Mouse (Mus musculus) limb, embryonic 10.5 days (tissue): ENCODE data around the gene Nacc1. TPM values are rescaled to one million over a fixed set of nuclear protein-coding genes. Genes with fewer than 3 reads are reported as not detected.
A peak's percentile ranks its signal among the peaks of the same experiment; 100 is the strongest.
"Not testable (repeated sequence)": the region's sequence is repeated elsewhere in the genome, so short reads cannot be mapped to it uniquely, and the experiment has no call there.

Experiments
- DNase-seq: peaks from one replicate; pipeline ENCODE4 v3.0.0-alpha.2; 2017; ENCODE audit warnings: low spot score
- H3K27ac ChIP-seq: fragments of 300-500 bp; sonication (generic); 2 replicates; pipeline ENCODE4 v1.5.1; 2016; ENCODE audit warnings: mild to moderate bottlenecking
- H3K27me3 ChIP-seq: fragments of 300-500 bp; sonication (generic); 2 replicates; pipeline ENCODE4 v1.6.1; 2016; ENCODE audit warnings: low read depth, mild to moderate bottlenecking; ENCODE audit not compliant: poor library complexity, severe bottlenecking
- H3K36me3 ChIP-seq: fragments of 300-500 bp; sonication (generic); 2 replicates; pipeline ENCODE4 v1.6.1; 2016; ENCODE audit warnings: mild to moderate bottlenecking, moderate library complexity
- H3K4me1 ChIP-seq: fragments of 300-500 bp; sonication (generic); 2 replicates; pipeline ENCODE4 v1.6.1; 2016
- H3K4me3 ChIP-seq: fragments of 300-500 bp; sonication (generic); 2 replicates; pipeline ENCODE4 v1.5.1; 2016; ENCODE audit warnings: mild to moderate bottlenecking, moderate library complexity
- H3K9me3 ChIP-seq: fragments of 300-500 bp; sonication (generic); replicated peaks from 2 replicates; pipeline ENCODE4 v1.6.1; 2016; ENCODE audit warnings: mild to moderate bottlenecking
- WGBS: fragments of 180-500 bp; shearing (Covaris S2); methylation state at CpG from one replicate; pipeline ENCODE4 v1.1.7; 2016; 5-methylcytosine and 5-hydroxymethylcytosine counted together
- polyA plus RNA-seq: library from polyadenylated mRNA; unstranded; fragments of >200 nt; fragmentation: Nextera tagmentation; extraction: Ambion mirVana; gene quantifications from 2 replicates; pipeline ENCODE4 v1.2.1, GENCODE M21; 2016

Gene Nacc1
- polyA plus RNA-seq, 1 experiment from 2014 or later, result 32.0 TPM

DNA sequence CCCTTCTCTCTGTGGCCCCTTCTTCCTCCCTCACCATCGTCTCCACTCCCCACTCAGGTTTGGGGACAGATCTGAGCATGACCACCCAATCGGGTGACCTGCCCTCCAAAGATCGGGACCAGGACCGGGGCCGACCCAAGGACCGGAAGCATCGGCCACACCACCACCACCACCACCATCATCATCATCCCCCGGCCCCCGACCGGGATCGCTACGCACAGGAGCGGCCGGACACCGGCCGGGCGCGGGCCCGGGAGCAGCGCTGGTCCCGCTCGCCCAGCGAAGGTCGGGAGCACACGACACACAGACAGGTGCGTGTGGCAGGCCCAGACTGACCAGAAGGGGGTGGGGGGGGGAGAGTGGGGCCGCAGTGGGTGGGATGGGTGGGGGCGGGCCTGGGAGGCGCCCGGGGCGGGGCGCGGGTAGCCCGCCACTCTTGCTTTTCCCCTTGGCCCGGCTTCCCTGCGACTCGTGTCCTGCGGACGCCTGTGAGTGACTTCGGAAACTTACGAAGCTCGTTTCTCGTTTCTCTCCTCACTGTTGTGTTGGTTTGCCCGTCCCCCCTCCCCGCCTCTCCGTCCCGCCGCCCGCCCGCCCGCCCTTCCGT is 49.0 kb downstream of the Nacc1 start:
- Histone ChIP-seq H3K36me3 (no peaks in the 10 kb centered on the region), H3K9me3 (no peaks in the 10 kb centered on the region), H3K4me3 (peak overlapping the region; percentile 65), H3K27me3 (peaks cover 11% of the 10 kb centered on the region; the same call in 1 of the 2 replicates), H3K27ac (peak overlapping the region; percentile 95), H3K4me1 (peaks cover 70% of the 10 kb centered on the region)
- WGBS, result 0% methylated on average over 49 of the region's 52 CpGs
- DNase-seq, result no peak

DNA sequence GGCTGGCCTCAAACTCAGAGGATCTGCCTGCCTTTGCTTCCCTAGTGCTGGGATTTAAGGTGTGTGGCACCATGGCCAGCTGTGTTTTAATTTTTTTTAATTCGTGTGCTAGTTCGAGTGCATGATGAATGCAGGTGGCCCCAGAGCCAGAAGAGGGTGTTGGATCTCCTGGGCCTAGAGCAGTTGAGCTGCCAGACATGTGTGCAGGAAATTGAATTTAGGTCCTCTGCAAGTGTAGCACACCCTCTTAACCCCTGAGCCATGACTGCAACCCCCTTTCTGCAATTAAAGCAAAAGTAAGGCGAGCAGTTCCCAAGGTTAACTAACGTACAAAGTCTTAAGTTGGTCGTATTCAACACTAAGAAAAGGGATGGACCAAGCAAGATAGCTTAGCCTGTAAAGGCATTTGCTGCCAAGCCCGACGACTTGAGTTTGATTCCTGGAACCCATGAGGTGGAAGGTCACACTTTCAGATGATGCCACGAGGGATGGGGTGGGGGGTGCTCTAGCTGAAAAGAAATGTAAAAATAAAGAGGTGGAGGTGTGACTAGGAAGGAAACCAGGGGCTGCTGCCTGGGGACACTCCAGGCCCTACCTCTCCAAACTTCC is 49.6 kb downstream of the Nacc1 start:
- Histone ChIP-seq H3K27me3 (peaks cover 17% of the 10 kb centered on the region; the same call in 1 of the 2 replicates), H3K36me3 (no peaks in the 10 kb centered on the region), H3K9me3 (no peaks in the 10 kb centered on the region), H3K4me1 (peaks cover 75% of the 10 kb centered on the region), H3K4me3 (peak overlapping the region; percentile 65), H3K27ac (peak overlapping the region; percentile 95)
- peak; percentile 54 for DNase-seq
- WGBS, result 28% methylated on average over 8 of the region's 8 CpGs

DNA sequence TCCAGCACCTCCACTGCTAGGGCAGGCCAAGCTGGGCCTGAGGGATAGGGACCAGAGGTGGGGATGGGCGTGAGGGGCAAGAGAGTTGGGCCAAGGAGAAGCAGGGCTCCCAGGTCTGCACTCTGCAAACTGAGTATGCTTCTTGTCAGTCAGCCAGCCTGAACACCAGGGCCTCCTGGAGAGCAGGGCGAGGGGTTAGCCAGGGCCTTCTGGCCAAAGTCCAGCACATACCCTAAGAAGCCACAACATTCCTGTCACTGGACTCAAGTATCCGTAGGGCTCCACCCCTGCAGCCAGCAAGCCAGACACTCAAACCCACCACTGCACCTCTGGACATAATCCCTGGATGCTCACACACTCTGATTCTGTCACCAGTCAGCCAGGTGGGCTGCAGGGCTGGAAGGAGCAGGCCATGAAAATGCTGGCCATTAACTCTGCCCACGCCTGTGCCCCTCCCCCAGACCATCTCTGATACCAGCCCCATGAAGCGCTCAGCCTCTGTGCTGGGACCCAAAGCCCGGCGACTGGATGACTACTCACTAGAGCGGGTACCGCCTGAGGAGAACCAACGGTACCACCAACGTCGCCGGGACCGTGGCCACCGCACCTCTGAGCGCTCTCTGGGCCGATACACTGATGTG is 51.5 kb downstream of the Nacc1 start:
- no peak for DNase-seq
- peaks cover 65% of the 10 kb centered on the region for H3K4me1 ChIP-seq
- H3K27ac ChIP-seq, result peak overlapping the region; percentile 81
- H3K36me3 ChIP-seq, result no peaks in the 10 kb centered on the region
- no peaks in the 10 kb centered on the region for H3K9me3 ChIP-seq
- no peak overlapping the region for H3K4me3 ChIP-seq
- WGBS, result 86% methylated on average over 17 of the region's 17 CpGs
- peaks cover 17% of the 10 kb centered on the region; the same call in 1 of the 2 replicates for H3K27me3 ChIP-seq

DNA sequence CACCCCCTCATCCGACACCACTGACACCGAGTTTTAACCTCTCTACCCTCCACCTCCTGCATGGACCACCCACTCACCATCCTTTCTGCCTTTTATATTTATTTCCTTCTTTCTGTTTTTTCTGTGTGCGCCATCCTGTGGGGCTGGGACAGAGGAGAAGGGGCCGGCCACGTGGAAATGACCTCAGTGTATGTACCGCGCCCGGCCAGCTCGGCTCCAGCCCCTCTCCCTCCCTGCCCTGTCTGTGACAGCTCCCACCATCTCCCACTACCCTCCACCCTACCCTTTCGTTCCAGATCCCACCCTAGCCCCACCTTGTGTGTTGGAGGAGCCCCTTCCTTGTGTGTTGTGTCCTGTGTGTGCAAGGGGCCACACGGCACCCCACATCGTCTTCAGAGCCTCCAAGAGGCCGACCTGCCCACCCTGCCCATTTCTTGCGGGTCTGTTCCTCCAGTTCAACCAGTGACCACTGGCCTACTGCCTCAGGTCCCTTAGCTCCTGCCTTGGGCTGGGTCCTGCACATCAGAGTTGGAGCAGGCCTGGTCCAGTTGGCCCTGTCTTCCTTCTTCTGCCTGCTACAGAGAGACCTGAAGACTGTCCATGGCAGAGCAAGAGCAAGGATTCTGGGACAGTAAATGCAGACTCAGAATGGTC is 52.1 kb downstream of the Nacc1 start:
- no peaks in the 10 kb centered on the region for H3K9me3 ChIP-seq
- H3K4me1 ChIP-seq, result peaks cover 61% of the 10 kb centered on the region
- H3K27me3 ChIP-seq, result peaks cover 17% of the 10 kb centered on the region; the same call in 1 of the 2 replicates
- WGBS, result 73% methylated on average over 13 of the region's 14 CpGs
- 0 out of 2 replicates have a peak overlapping the region, but pooled peaks have one; percentile 15 for H3K4me3 ChIP-seq
- DNase-seq, result no peak
- H3K27ac ChIP-seq, result peak overlapping the region; percentile 81
- no peaks in the 10 kb centered on the region for H3K36me3 ChIP-seq

DNA sequence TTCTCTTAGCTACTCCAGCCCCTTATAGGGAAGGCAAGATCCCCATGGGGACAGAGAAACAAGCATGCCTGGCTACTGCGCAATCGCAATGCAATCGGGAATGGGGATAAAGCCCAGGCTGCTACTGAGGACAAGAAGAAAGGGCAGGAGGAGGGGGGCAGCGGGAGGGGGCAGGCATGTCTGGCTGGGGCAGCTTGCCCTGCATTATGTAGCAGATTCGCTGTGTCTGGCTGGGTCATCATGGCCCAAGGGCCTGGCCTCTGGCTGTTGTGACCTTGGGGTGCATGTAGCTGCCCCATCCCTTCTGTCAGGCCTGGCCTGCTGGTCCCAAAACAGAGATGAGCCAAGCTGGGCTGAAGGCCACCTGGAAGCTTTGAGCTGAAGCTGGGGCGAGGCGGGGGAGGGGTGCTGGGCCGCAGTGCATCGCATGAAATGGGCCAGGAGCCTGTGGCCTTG is 52.8 kb downstream of the Nacc1 start:
- WGBS, result 45% methylated on average over 9 of the region's 9 CpGs
- H3K9me3 ChIP-seq, result no peaks in the 10 kb centered on the region
- no peaks in the 10 kb centered on the region for H3K36me3 ChIP-seq
- peak overlapping the region; percentile 81 for H3K27ac ChIP-seq
- H3K4me3 ChIP-seq, result peak overlapping the region; percentile 15; the same call in 1 of the 2 replicates
- H3K27me3 ChIP-seq, result peaks cover 17% of the 10 kb centered on the region; the same call in 1 of the 2 replicates
- DNase-seq, result no peak
- peaks cover 55% of the 10 kb centered on the region for H3K4me1 ChIP-seq

DNA sequence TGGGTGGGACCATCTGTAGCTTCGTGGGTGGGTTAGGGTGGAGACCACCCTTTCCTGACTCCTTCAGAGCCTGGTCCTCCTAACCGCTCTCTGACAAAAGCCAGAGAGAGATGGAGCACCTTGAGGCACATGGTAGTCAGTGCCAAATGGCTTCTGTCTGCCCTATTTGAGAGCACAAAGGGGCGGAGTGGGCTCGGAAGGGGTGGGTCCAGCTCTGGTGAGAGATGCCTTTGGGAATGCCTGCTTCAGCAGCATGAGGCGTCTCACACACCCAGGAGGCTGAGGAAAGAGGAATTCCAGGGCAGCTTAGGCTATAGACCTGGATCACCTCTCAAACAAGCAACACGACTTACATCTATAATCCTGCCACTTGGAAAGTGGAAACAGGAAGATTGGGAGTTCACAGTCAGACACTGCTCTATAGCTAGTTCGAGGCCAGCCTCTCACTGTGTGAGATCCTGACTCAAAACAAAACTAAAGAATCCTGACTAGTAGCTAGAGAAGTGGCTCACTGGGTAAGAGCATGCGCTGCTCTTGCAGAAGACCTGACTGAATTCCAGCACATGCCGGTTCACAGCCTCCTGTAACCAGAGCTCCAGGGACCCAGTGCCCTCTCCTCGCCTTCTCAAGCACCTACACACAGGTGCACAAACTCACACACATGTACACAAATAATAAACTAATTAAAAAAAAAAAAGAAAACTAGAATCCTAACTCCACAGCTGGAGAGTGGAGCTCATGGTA is 53.6 kb downstream of the Nacc1 start:
- 42% methylated on average over 10 of the region's 10 CpGs for WGBS
- Histone ChIP-seq H3K4me1 (peaks cover 55% of the 10 kb centered on the region), H3K27me3 (peaks cover 17% of the 10 kb centered on the region; the same call in 1 of the 2 replicates), H3K27ac (peak overlapping the region; percentile 61), H3K4me3 (no peak overlapping the region), H3K36me3 (no peaks in the 10 kb centered on the region), H3K9me3 (no peaks in the 10 kb centered on the region)
- DNase-seq, result no peak

DNA sequence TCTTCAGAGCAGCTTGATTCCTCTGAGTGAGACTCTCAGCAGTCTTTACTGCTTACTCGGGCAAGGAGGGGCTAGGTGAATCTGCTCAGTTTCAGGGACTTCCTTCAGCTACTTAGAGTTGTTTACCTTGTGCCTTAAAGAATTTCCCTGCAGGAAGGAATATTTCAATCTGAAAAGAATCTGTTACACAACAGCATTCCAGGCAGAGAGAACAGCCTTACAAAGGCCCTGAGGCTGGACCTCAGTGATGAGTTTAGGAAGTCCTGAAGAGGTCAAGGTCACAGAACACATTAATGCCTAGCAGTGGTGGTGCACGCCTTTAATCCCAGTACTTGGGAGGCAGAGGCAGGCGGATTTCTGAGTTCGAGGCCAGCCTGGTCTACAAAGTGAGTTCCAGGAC is 55.8 kb downstream of the Nacc1 start:
- no peak for DNase-seq

DNA sequence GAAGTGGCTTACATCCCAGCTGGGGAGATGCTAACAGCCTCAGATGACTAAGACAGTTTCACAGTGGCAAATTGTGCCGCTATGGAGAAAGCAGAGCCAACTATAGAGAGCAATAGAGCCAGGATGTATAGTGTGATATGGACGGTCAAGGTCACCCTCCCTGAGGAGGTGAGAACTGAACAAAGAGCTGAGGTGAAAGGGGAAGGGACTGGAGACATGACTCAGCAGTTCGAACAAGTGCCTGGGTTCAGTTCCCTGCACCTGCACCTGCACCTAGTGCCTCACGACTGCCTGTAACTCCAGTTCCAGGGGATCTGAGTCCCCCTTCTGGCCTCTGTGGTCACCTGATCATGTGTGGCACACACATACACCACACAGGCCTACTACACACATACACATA is 57.5 kb downstream of the Nacc1 start:
- Histone ChIP-seq H3K27ac (no peak overlapping the region), H3K4me1 (peaks cover 19% of the 10 kb centered on the region), H3K9me3 (no peaks in the 10 kb centered on the region), H3K27me3 (peaks cover 12% of the 10 kb centered on the region; the same call in 1 of the 2 replicates), H3K36me3 (no peaks in the 10 kb centered on the region), H3K4me3 (no peak overlapping the region)
- no peak for DNase-seq
- WGBS, result 77% methylated on average over 4 of the region's 4 CpGs

More for the DNA sequence above, 55.8 kb downstream of the Nacc1 start:
- Histone ChIP-seq H3K4me3 (no peak overlapping the region), H3K36me3 (no peaks in the 10 kb centered on the region), H3K27ac (no peak overlapping the region), H3K9me3 (no peaks in the 10 kb centered on the region), H3K4me1 (peaks cover 36% of the 10 kb centered on the region), H3K27me3 (peaks cover 17% of the 10 kb centered on the region; the same call in 1 of the 2 replicates)
- WGBS, result 93% methylated on average over 4 of the region's 4 CpGs

DNA sequence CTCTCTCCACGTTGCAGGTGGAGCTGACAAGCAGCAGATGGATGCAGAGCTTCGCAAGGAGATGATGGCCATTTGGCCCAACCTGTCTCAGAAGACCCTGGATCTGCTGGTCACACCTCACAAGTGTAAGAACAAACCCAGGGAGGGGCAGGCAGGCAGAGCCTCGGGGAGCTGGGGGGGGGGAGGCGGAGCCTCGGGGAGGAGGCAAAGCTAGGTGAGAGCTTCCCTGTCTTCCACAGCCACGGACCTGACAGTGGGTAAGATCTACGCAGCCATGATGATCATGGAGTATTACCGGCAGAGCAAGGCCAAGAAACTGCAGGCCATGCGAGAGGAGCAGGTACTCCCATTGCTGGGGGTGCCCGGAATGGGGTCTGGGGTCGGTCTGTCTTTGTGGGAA is 58.1 kb downstream of the Nacc1 start:
- 59% methylated on average over 11 of the region's 11 CpGs for WGBS
- Histone ChIP-seq H3K27ac (no peak overlapping the region), H3K4me3 (no peak overlapping the region), H3K4me1 (peaks cover 14% of the 10 kb centered on the region), H3K27me3 (peaks cover 8% of the 10 kb centered on the region; the same call in 1 of the 2 replicates), H3K9me3 (no peaks in the 10 kb centered on the region), H3K36me3 (no peaks in the 10 kb centered on the region)
- no peak for DNase-seq

DNA sequence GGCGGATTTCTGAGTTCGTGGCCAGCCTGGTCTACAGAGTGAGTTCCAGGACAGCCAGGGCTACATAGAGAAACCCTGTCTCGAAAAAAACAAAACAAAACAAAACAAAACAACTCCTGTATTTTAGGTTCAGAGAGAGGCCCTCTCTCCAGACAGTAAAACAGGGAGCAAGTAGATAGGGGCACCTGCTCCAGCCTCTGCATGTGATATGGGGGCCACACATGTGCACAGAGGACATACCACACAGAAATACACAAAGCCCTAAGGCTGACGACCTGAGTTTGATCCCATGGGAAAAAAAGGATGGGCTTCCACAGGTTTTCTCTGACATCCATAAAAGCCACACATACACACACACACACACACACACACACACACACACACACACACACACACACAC is 64.2 kb downstream of the Nacc1 start:
- WGBS, result 77% methylated on average over 4 of the region's 4 CpGs
- not testable (repeated sequence) for H3K27ac ChIP-seq, H3K4me1 ChIP-seq, DNase-seq, H3K36me3 ChIP-seq, H3K4me3 ChIP-seq, H3K9me3 ChIP-seq
- H3K27me3 ChIP-seq, result peaks cover 10% of the 10 kb centered on the region; the same call in 1 of the 2 replicates

DNA sequence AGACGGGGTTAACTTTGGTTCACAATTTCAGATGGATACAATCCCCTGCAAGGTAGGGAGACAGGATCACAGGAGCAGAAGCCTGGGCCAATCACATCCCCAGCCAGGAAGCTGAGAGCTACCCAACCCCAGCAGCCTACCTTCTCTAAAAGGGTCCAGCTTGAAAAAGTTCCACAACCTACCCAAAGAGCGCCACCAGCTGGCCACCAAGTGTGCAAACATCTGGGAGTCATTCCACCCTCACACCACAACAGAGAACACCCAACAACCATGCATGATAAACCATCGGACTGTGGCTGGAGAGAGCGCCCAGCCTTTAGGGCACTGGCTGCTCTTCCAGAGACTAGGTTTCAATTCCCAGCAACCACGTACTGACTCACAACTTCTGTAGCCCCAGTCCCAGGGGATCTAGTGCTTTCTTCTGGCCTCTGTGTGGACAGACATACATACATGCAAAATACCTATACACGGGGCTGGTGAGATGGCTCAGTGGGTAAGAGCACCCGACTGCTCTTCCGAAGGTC is 66.5 kb downstream of the Nacc1 start:
- no peak for DNase-seq
- Histone ChIP-seq H3K36me3 (no peaks in the 10 kb centered on the region), H3K4me1 (peaks cover 10% of the 10 kb centered on the region), H3K27me3 (peaks cover 33% of the 10 kb centered on the region), H3K27ac (no peak overlapping the region), H3K9me3 (no peaks in the 10 kb centered on the region), H3K4me3 (no peak overlapping the region)
- 77% methylated on average over 8 of the region's 8 CpGs for WGBS
